Mouse (Mus musculus) spleen, embryonic (tissue): ENCODE data around the gene Ikbip.

Source experiments
- CTCF ChIA-PET: fragments of 350-600 bp; sonication (Branson Sonifier 250); formaldehyde crosslinking; loops from one replicate; lab custom pipeline; 2022; lab: Charles Lee

The Ikbip gene

DNA sequence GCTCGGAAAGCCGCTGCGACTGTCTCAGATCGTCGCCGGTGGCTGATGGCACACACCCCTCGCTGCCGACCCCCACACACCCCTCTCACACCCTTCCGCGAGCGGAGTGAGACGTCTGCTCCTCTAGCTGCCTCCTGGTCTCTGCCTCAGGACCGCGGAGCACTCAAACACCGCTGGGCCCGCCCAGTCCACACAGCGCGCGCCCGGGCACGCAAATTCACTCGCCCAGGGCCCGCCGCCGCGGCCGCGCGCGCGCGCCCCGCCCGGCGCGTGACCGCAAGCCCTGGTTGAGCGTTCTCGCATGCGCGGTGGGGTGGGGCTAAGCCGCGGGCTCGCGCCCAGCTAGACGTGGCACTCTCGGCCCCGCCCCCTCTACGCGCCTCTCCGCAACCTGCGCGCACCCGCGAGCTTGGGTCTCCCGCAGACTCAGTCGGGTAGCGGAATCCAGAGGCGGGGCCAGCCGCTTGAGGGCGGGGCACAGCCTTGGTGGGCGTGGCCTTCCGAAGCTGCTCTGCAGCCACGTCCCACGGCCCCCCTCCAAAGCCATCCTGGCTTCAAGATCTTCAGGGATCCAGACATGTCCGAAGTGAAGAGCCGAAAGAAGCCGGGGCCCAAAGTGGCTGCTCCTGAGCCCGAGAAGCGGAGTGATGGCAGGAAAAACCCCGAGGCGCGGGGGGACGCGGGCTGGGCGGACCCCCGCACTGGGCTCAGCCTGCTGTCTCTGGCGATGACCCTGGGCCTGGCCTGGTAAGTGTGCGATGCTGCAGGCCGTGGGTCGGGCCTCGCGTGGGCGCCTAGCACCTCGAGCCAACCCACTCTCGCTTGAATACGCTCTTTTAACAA lies at the start of gene Ikbip, which contains the start of gene Apaf1:
Gene Ikbip, plus strand, starts transcription at position 391 of the 843 bp plus-strand sequence.
Gene Apaf1, minus strand, starts transcription at position 221 of the 843 bp plus-strand sequence.
- CTCF ChIA-PET: no interaction called here

DNA sequence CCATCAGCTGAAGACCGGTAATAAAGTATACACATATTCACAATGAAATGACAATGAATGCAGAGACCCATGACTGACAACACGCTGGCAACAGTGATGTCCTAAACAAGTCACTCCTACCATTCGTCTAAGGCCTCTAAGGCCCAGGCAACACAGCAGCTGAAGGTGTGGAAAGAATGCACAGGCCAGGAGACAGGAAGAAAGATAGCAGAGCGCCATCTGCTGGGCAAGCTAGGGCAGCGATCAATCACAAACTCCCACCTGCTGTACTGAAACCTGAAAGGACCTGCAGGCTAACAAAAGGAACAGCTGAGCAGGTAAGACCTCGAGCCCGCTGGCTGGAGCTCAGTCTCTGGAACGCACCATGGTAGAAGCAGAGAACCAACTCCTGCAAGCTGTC lies 48.8 kb upstream of the Ikbip start:
- CTCF ChIA-PET: interaction anchor here (0.6 to 1.5 kb wide), 4 partner anchors 65 to 324 kb away, joined by 3 to 7 read pairs (median 3); no protein-coding TSS in a partner anchor

DNA sequence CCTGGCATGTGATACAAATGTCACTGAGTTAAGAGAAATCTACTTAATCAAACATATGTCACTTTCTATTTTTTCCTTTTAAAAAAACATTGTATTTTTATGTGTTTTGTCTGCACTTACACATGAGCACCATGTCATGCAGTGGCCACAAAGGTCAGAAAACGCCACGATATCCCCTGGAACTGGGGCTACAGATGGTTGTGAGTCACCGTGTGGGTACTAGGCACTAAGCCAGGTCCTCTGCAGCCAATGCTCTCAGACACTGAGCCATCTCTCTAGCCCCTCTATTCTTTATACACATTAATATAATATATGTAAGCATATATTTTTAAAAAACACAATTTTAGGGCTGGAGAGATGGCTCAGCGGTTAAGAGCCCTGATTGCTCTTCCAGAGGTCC lies 33.0 kb upstream of the Ikbip start:
- CTCF ChIA-PET: no interaction called here

DNA sequence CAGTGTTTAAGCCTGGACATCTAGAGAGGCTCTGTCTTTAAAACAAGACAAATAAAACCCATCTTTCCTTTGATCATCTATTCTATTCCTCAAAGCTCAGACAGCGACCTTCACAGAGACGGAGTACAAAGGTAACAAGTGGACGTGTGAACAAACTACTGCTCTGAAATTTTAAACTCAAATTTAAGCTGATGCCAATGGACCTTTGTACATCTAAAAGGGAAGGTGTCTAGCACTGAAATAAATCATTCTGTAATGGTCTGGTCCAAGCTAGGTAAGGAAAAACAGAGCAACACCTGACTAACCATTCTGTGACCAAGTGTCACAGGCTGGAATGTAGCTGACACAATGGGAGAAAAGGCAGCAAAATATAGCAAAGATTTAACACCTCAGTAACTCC lies 31.6 kb upstream of the Ikbip start:
- CTCF ChIA-PET: no interaction called here

DNA sequence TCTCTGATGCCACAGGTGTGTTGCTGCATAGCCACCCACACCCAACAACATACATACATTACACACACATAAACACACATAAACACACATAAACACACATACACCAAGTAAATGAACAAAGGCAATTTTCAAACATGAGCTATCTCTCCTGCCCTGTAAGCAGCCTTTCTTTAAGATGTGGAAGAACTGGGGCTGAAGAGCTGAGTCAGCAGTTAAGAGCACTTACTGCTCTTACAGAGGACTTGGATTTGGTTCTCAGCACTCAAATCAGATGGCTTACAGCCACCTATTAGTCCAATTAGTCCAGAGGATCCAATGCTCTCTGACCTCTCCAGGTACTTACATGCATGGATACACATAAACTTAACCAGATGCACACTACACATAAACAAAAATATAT lies 30.0 kb upstream of the Ikbip start:
- CTCF ChIA-PET: no interaction called here

DNA sequence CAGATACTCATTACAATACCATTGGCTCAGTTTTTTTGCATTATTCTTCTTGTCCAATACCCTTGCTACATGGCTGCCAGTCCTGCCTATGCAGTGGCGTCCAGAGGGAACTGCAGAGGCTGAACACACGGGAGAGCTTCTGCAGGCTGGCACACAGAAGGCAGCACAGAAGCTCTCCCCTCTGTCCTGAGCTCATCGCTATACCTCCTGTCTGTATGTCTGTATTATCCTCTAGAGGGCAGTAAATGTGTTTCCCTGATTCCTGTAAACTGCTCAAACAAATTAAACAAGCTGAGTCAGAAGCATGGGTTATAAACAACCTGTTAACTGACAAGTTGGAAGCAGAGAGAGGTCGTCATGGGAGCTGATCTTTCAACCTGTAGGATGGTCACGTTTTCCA lies 22.0 kb upstream of the Ikbip start:
- CTCF ChIA-PET: no interaction called here

DNA sequence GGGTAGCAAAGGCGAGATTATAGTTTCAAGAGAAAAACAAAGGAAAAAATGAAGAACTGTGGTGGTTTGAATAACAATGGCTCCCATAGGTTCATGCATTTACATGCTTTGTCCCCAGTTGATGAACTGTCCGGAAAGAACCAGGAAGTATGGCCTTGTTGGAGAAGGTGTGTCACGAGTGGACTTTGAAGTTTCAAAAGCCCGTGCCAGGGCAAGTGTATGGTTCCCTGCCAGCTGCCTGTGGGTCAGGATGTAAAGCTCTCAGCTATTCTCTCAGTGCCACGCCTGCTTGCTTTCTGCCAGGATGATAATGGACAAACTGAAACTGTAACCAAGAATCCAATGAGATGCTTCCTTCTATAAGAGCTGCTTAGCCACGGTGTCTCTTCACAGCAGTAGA lies 20.4 kb upstream of the Ikbip start:
- CTCF ChIA-PET: no interaction called here

DNA sequence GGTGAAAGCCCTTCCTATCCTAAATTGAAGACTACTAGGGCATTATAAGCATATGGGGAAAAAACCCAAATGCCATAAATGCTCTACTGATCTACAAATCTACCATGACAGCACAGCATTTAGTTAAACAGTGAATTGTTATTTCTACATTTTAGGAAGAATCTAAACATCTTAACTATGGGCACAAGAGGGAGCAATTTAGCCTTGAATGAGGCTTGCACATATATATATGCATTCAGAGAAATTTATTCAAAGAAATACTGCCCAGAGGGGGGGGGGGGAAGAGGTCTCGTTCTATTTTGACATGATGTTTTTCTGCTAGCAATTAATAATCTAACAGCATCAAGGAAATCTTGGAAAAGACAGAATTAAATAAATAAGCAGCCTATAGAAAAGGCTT lies 11.0 kb upstream of the Ikbip start:
- CTCF ChIA-PET: interaction anchor here (0.6 to 1.0 kb wide), 4 partner anchors 70 to 331 kb away, joined by 3 to 15 read pairs (median 6); no protein-coding TSS in a partner anchor

DNA sequence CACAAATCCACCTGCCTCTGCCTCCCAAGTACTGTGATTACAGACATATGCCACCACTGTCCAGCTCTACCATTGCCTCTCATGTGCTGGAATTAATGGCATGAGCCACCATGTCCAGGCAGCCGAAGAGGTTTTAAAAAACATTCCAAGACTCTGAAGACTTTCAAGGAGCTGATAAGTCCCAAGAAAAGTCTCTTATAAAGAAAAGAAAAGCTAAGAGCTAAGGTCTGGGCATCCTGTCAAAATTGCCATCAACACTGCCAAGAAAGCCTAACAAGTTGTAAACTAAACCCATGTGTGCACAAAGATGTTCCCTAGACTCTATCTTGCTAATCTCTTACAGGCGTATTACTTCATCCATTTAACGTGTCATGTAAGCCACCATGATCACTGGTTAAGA lies 9.4 kb upstream of the Ikbip start:
- CTCF ChIA-PET: no interaction called here

DNA sequence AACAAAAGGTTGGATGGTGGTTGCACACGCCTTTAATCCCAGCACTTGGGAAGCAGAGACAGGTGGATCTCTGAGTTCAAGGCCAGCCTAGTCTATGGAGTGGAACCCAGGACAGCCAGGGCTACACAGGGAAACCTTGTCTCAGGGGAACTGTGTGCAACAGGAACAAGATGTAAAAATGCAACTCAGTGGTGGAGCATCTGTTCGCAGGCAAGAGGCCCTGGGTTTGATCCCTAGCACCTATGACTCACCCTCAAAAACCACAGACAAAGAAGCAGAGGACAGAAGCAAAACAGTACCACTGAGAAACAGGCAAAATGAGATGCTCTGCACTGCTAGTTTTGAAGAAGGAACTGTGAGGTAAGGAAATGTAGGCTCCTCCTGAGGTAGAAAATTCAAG lies 6.1 kb upstream of the Ikbip start:
- CTCF ChIA-PET: no interaction called here

DNA sequence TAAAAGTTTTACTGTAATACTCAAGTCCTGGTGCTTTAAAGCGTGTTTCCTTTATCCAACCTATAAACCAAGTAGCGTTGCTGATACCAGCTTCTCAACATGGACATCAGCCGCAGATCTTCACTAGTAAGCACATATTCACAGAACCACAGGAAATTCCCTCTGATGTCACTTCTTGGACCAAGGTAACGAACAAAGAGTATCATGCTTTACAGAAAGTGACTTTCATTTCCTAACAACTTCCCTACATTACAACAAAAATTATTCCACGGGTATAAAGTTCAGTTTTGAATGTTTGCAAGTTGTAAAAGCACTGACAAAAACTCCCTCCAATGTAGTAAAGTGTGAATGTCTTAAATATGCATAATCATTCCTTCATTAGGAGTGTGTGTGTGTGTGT lies 2.2 kb upstream of the Ikbip start:
- CTCF ChIA-PET: interaction anchor here (0.6 kb wide), 1 partner anchor 12 kb away, joined by 4 read pairs; no protein-coding TSS in a partner anchor

DNA sequence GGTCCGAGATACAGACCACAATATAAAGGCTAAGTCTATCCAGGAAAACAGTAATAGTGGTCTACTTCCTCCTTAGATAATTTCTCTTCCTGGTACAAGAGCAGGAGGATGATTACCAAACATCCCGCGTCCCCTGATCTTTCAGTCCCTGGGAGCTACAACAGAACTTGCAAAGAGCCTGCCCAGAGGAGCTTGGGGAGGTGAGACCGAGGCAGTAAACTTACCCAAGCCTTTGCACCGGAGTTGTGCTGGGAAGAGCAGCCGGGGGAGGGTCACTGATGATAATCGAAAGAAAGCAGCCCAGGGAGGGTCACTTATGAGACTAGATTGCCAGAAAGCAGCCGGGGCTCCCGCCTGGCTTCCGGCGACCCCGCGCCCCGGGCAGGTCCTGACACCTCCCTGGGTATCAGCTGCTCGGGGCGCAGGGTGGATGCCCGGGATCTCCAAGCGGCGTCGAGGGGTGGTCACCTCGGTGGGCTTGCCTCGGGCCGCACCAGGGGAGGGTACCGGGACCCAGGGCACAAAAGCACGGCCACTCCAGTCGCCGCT lies 707 bp upstream of the Ikbip start:
- CTCF ChIA-PET: no interaction called here

DNA sequence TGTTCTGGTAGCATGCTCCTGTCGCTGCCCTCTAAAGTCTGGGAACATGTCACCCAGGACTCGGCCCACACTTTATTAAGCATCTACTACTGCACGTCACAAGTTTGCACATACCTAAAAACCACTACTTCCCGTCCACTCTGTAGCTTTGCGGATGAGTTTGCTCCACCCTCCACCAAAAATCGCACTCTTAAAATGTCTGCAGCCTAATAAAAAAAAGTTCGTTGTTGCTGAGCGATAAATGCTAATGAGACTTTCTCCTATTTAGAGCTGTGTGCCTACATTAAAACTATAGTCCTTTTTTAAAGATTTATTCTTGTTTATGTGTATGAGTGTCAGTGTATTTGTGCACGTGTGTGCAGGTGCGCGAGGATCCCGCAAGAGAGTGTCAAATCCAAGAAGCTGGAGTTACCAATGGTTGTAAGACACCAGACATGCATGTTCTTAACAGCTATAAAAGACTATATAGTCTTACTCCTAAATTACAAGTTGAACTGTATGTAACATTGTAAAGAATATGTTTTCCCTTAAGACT lies 720 bp downstream of the Ikbip start:
- CTCF ChIA-PET: no interaction called here

DNA sequence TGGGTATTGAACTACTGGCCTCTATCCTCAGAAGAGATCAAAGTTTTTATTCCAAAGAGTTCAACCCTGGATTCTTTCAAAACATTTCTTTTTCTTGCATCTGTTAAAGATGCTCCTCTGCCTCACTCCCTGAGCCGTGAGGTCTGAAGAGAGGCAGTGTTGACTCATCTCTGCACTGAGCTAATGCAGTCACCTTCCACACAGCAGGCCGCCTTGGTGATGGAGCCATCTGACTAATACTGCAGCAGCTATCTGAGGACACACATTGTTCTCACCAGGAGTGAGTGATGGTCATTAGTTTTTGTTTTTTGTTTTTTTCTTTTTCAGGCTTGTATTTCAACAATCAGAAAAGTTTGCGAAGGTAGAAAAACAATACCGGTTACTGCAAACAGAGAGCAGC lies 10.1 kb downstream of the Ikbip start:
- CTCF ChIA-PET: interaction anchor here (0.9 kb wide), 1 partner anchor 177 kb away, joined by 5 read pairs; no protein-coding TSS in a partner anchor

DNA sequence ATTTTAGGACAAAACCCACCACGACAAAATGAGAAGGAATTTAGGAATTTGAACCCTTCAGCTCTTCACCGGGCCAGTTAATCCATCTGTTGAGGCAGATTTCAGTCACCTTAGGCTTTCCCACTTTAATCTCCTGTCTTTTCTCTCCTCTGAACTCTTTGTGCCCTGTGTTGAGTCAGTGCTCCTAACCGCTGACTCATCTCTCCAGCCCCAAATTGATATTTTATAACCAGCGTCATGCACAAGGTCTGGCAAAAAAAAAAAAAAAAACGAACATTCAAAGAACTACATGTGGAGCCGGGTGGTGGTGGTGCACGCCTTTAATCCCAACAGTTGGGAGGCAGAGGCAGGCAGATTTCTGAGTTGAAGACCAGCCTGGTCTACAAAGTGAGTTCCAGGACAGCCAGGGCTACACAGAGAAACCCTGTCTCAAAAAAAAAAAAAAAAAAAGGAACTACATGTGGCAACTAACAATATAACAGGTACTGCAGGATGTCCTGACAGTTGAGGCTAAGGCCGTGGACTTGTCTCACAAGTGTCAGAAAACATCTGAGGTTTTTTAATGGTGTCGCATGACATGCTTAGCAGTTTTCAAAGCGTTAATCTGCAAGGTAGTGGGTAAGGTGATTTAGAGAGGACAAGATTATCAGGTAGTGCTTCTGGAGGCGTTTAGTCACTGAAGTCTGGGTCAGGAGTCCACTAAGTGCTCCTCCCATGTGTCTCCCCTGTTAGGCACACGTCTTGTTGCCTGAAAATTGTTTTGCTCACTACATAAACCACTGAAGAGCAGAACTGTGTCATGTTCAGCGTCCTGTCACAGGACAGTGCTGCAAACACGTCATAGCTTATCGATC lies 11.7 kb downstream of the Ikbip start:
- CTCF ChIA-PET: no interaction called here

DNA sequence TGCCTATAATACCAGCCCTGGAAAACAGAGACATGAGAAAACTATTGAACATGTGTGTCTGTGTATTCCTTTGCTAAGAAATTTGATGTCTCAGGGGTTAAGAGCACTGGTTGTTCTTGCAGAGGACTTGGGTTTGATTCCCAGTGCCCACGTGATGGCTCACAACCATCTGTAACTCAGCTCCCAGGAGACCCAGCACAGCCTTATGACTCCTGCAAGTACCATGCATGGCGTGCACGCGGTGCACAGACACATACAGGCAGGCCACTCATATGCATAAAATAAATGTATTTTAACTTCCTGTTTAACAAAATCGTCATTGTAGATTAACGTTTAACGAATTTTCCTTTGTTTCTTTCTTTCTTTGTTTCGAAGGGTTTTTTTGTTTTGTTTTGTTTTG lies 15.3 kb downstream of the Ikbip start:
- CTCF ChIA-PET: no interaction called here

DNA sequence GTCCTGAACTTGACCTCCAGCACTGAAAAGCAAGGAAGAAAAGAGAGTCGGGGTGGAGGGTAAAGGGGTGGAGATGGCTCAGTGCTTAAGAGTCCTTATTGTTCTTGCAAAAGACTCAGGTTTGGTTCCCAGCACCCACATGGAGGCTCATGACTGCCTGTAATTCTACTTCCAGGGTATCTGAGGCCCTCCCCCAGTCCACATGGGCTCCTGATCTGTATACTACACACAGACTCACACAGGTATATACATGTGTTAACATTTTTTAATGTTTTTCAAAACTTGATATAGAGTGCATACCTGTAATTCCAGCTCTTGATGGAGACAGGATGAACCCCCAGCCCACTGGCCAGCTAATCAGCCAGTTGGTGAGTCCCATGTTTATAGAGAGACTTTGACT lies 17.4 kb downstream of the Ikbip start:
- CTCF ChIA-PET: no interaction called here

DNA sequence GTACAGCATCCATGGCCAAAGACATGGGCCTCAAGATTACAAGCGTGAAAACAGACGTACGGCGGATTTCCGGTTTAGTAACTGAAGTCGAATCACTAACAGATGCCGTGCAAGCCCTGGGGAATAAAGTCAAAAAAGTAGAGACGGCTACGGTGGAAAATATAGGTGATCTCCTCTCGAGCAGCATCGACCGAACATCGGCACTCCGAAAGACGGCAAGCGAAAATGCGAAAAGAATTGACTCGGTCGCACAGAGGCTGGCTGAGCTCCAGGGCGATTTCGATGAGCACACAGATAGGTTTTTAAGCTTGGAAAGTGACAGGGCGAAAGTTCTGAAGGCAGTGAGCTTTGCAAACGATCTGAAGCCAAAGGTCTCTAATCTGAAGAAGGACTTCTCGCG lies 19.2 kb downstream of the Ikbip start:
- CTCF ChIA-PET: interaction anchor here (0.6 kb wide), 1 partner anchor 397 kb away, joined by 3 read pairs; no protein-coding TSS in a partner anchor

DNA sequence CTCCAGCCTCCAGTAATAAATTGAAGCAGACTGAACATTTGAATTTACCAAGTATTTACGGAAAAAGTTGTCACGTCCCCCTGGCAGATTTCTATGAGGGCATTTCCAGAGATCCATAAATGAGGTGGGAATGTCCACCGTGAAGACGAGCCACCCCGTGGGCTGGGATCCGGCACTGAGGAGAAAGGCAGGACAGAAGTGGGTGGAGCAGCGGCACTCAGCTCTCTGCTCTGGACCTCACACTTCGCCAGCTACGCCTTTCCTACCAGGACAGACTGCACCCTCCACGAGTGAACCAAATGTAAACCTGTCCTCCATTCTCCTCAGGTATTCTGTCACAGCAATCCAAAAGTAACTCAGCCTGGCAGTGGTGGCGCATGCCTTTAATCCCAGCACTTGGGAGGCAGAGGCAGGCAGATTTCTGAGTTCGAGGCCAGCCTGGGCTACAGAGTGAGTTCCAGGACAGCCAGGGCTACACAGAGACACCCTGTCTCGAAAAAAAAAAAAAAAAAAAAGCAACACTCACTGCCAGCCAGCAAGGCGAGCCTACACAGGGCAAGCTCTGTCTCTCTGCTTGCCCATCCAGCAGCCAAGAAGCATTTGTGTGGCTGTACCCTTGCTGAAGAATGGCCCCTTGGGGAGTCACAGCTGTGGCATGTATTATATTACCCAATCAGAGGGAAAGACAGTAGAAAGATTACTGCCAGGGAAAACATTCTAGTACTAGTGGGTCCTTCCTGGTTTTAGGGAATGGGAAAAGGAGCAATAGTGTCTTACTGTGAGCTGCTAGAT lies 20.3 kb downstream of the Ikbip start:
- CTCF ChIA-PET: no interaction called here

DNA sequence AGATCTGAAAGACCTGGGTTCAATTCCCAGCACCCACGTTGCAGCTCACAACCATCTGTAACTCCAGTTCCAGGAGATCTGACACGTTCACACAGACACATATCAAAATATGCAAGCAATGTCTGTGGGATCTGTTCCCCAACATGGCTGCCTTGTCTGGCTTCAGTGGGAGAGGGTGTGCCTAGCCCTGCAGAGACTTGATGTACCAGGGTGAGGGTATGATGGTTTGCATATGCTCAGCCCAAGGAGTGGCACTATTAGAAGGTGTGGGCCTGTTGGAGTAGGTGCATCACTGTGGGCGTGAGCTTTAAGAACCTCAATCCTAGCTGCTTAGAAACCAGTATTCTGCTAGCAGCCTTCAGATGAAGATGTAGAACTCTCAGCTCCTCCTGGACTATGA lies 23.2 kb downstream of the Ikbip start:
- CTCF ChIA-PET: no interaction called here

DNA sequence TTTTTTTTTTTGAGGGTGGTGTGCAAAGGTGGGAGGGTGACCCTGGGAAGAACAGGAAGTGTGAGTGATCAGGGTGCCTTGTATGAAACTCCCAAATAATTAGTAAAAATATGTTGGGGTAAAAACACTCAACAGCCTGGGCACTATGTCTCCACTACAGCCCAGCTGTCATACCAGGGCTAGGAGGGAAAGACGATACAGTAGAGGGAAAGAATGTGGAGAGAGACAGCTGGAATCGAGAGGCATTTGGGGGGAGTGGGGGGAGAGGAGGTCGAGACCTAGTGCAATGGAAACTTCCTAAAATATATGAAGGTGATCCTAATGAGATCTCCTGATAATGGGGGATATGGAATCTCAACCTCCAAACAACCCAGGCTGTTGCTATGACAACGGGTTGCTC lies 27.1 kb downstream of the Ikbip start:
- CTCF ChIA-PET: no interaction called here
